Mouse (Mus musculus) embryonic facial prominence, embryonic 11.5 days (tissue): ENCODE data around the gene Rnasel. TPM values are rescaled to one million over a fixed set of nuclear protein-coding genes. Genes with fewer than 3 reads are reported as not detected.

Experiments used
- ATAC-seq: fragments of 200-750 bp; cut with Nextera tagmentation; replicated peaks from 2 replicates; pipeline ENCODE4 v1.8.0; 2017; ENCODE audit warnings: low read depth; ENCODE audit not compliant: insufficient number of reproducible peaks, low FRiP score, low TSS enrichment
- DNase-seq: peaks from one replicate; pipeline ENCODE4 v3.0.0-alpha.2; 2015; ENCODE audit warnings: low spot score
- H3K27ac ChIP-seq: fragments of 300-500 bp; sonication (generic); replicated peaks from 2 replicates; pipeline ENCODE4 v1.5.1; 2014; ENCODE audit warnings: mild to moderate bottlenecking, low read depth, low read length, control low read depth
- H3K27me3 ChIP-seq: fragments of 300-500 bp; sonication (generic); 2 replicates; pipeline ENCODE4 v1.6.1; 2014; ENCODE audit warnings: mild to moderate bottlenecking, low read length, moderate library complexity, mixed read lengths; ENCODE audit not compliant: control insufficient read depth, insufficient read depth
- H3K36me3 ChIP-seq: fragments of 300-500 bp; sonication (generic); replicated peaks from 2 replicates; pipeline ENCODE4 v1.6.1; 2014; ENCODE audit warnings: low read depth, mild to moderate bottlenecking, low read length, moderate library complexity, mixed read lengths; ENCODE audit not compliant: control insufficient read depth, insufficient read depth
- H3K4me1 ChIP-seq: fragments of 300-500 bp; sonication (generic); 2 replicates; pipeline ENCODE4 v1.6.1; 2014; ENCODE audit warnings: low read length, mixed read lengths; ENCODE audit not compliant: control insufficient read depth, insufficient read depth
- H3K4me2 ChIP-seq: fragments of 300-500 bp; sonication (generic); 2 replicates; pipeline ENCODE4 v1.6.1; 2014; ENCODE audit warnings: low read depth, mild to moderate bottlenecking, control low read depth, low read length, moderate library complexity
- H3K4me3 ChIP-seq: fragments of 300-500 bp; sonication (generic); 2 replicates; pipeline ENCODE4 v1.5.1; 2014; ENCODE audit warnings: low read depth, low read length, control low read depth
- H3K9ac ChIP-seq: fragments of 300-500 bp; sonication (generic); replicated peaks from 2 replicates; pipeline ENCODE4 v1.6.1; 2014; ENCODE audit warnings: mild to moderate bottlenecking, control low read depth, low read length
- H3K9me3 ChIP-seq: fragments of 300-500 bp; sonication (generic); replicated peaks from 2 replicates; pipeline ENCODE4 v1.6.1; 2016; ENCODE audit warnings: mild to moderate bottlenecking, low read length, inconsistent platforms, mixed read lengths; ENCODE audit not compliant: control insufficient read depth
- WGBS: fragments of 180-500 bp; shearing (Covaris S2); extraction: QIAGEN DNeasy Blood & Tissue Kit; methylation state at CpG from one replicate; pipeline ENCODE4 v1.1.7; 2014; 5-methylcytosine and 5-hydroxymethylcytosine counted together
- polyA plus RNA-seq: library from polyadenylated mRNA; unstranded; fragments of >200 nt; fragmentation: Nextera tagmentation; extraction: Ambion mirVana; gene quantifications from 2 replicates; pipeline ENCODE4 v1.2.1, GENCODE M21; 2014

The Rnasel gene
- polyA plus RNA-seq, 1 experiment from 2014 or later: 15.0 TPM

DNA sequence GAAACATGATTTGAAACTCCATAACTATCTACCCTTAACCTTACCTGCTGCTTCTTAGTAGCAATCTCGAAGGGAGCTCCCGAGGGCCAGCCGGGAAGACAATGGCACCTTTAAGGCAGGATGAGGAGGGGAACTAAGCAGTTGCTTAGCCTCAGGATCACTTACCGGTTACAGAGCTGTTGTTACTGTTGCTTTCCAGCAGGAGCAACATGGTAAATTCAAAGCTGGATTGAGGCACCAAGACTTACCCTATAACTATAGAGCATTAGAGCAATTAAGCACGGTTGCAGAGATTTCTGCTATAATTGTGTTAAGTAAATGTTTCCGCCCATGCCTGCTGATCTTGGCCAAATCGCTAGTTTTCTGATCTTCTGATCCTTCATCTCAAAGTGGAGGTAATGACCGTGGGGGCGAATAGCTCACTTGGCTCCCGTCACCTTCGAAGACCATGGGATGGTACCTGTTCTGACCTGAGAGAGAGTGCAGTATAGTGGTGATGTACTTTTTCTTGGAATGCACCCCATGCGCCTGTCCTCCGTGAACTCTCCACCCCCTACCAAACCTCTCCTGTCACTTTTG lies 9.7 kb upstream of the Rnasel start:
- Histone ChIP-seq H3K27me3 (peaks cover 6% of the 10 kb centered on the region), H3K9ac (no peak overlapping the region), H3K4me3 (peak overlapping the region; percentile 39), H3K36me3 (no peaks in the 10 kb centered on the region), H3K4me2 (peak overlapping the region; percentile 64), H3K27ac (no peak overlapping the region), H3K9me3 (no peaks in the 10 kb centered on the region), H3K4me1 (no peaks in the 10 kb centered on the region; the same call in 1 of the 2 replicates)
- DNase-seq (peak; percentile 2), ATAC-seq (no peak)
- WGBS: 13% methylated on average over 13 of the region's 13 CpGs

DNA sequence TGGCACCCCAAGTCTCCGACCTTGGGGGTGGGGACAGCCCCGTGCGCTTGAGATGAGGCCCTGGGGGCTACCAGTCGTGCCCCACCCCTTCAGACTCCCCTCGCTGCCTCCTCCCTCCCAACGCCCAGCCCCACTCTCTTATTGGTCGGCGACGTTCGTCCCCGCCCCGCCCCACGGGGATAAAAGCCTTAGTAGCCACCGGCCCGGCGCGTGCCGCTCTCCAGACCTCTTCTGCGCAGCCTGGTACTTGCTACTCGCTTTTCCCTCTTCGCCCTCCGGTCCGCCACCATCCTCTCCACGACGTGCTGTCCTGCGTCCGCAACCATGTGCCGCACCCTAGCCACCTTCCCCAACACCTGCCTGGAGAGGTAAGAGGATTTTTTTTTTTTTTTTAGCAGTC lies 9.1 kb upstream of the Rnasel start, which contains the start of gene Rgs16:
Rgs16 (plus strand) TSS at position 205 of the 400 bp plus-strand sequence.
- Histone ChIP-seq H3K27ac (no peak within 1 kb of the TSS), H3K9ac (peak within 1 kb of the TSS; percentile 41), H3K4me1 (no peaks in the 10 kb centered on the region; the same call in 1 of the 2 replicates), H3K4me3 (peak within 1 kb of the TSS; percentile 39), H3K9me3 (no peaks in the 10 kb centered on the region), H3K36me3 (no peaks in the 10 kb centered on the region), H3K4me2 (peak within 1 kb of the TSS; percentile 64), H3K27me3 (peaks cover 6% of the 10 kb centered on the region)
- WGBS: under 1% methylated on average over 27 of the region's 28 CpGs
- ATAC-seq (peak; percentile 63), DNase-seq (peak; percentile 85)

DNA sequence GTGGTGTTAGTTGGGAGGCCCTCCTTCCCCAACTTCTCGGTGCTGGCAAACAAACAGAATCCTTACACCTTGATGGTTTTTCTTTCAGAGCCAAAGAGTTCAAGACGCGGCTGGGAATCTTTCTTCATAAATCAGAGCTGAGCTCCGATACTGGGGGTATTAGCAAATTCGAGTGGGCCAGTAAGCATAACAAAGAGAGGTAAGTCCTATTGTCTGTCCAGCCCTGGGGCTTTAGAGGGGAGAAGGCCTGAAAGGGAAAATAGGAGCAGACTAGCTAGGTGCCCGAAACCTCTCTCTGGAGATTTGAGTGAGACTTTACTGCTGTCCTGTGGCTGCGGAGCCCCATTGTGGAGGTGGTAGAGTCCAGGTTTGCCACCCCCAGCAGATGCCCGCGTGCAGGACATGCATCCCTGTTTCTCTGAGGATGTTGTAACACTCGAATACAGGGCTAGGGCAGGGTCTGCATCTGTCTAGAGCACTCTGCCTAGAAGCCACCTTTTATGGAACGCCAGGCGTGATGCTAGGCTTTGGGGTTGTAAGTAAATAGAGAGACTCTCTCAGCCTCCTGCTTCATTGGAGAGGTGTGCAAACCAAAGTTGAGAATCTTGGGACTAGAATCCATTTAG lies 8.3 kb upstream of the Rnasel start:
- H3K4me3 ChIP-seq: peak overlapping the region; percentile 39
- no peaks in the 10 kb centered on the region; the same call in 1 of the 2 replicates for H3K4me1 ChIP-seq
- H3K27me3 ChIP-seq: peaks cover 6% of the 10 kb centered on the region
- 25% methylated on average over 12 of the region's 12 CpGs for WGBS
- H3K36me3 ChIP-seq: no peaks in the 10 kb centered on the region
- no peaks in the 10 kb centered on the region for H3K9me3 ChIP-seq
- no peak overlapping the region for H3K27ac ChIP-seq
- no peak for DNase-seq
- H3K9ac ChIP-seq: peak overlapping the region; percentile 41; the same call in 1 of the 2 replicates
- no peak for ATAC-seq
- peak overlapping the region; percentile 64 for H3K4me2 ChIP-seq

DNA sequence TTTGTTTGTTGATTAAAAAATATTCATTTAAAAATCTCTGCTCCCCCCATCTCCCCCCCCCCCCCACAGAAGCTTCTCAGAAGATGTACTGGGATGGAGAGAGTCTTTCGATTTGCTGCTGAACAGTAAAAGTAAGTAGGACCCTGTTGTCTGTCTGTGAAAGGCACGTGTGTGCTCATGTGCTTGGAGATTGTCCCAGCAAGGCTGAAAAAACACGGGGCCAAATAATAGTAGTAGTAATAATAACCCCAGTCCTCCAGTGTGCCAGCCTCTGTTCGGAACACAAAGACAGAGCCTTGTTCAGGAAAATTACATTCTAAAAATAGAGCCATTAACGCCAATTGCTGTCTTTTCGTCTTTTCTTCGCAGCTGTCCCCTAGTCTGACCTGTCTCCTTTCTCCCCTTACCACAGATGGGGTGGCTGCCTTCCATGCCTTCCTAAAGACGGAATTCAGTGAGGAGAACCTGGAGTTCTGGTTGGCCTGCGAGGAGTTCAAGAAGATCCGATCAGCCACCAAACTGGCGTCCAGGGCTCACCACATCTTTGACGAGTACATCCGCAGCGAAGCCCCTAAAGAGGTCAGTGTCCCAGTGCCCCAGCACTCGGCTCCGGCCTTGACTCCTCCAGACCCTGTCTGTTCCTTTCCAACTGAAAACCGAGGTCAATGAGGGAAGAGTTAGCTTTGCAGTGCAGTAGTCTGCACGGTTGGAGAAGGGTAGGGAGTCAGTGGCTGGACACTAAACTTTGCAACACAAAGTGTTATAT lies 7.5 kb upstream of the Rnasel start:
- H3K4me1 ChIP-seq: no peaks in the 10 kb centered on the region; the same call in 1 of the 2 replicates
- peak overlapping the region; percentile 11; the same call in 1 of the 2 replicates for H3K4me2 ChIP-seq
- peaks cover 6% of the 10 kb centered on the region for H3K27me3 ChIP-seq
- no peak for ATAC-seq
- 48% methylated on average over 18 of the region's 18 CpGs for WGBS
- H3K9me3 ChIP-seq: no peaks in the 10 kb centered on the region
- H3K36me3 ChIP-seq: no peaks in the 10 kb centered on the region
- DNase-seq: no peak
- no peak overlapping the region for H3K27ac ChIP-seq
- H3K9ac ChIP-seq: no peak overlapping the region; the same call in 1 of the 2 replicates
- H3K4me3 ChIP-seq: peak overlapping the region; percentile 39; the same call in 1 of the 2 replicates

DNA sequence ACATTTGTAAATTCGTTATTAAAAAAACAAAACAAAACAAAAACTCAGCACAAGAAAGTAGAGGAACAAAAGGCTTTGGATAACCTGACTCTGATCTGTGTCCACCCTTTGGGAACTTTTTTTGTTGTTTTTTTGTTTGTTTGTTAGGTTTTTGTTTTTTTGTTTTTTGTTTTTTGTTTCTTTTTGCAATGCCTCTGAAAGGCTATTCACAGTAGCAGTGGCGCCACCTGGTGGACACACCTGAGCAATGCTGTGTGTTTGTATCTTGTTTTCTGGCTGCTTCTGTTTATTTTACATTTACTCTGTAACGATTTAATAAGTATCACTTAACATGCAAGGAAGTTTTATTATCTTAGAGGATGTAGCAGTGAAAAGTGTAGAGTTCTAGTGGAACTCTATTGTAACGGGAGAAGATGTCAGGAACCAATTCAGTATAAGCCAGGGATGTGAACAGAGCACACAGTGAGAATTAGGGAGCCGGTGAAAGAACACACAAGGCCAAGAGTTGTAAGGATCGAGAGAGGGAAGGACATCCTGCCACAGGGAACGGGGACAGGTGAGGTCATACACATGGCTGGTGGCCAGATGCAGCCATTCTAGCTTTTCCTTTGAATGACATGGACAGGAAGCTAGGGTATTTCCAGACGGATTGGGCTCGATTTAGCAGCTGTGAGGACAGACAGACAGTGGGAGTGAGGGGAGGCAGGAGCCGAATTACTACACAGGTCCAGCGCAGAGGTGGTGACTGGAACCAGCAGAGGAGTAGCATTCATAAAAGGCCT lies 6.7 kb upstream of the Rnasel start:
- peak; percentile 82 for DNase-seq

DNA sequence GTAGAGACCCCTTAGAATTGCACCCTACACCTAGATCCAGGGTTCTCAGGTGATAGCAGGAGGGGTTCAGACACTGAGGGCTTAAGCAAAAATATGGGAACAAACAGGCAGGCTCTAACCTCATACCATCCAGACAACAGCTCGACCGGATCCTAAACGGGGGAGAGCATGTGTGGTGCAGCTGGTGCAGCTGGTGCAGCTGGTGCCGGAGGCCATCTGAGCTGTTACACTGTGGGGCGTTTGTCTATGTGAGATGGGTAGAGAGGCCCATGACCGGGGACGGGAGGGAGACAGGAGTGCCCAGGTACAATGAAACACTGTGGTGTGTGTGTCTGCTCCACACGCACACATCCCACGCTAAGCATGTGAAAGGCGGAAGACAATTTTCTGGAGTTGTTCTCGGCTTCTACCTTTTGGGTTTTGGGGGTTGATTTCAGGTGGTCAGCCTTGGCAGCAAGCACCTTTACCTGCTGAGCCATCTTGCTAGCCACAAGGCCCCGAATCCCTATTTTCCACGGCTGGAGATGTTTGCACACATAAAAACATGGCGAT lies 3.0 kb upstream of the Rnasel start:
- no peak for DNase-seq
- Histone ChIP-seq H3K9me3 (no peaks in the 10 kb centered on the region), H3K4me1 (no peaks in the 10 kb centered on the region), H3K4me2 (no peak overlapping the region), H3K4me3 (no peak overlapping the region), H3K36me3 (no peaks in the 10 kb centered on the region), H3K27ac (no peak overlapping the region), H3K27me3 (no peaks in the 10 kb centered on the region), H3K9ac (no peak overlapping the region)
- no peak; the same call in 1 of the 2 replicates for ATAC-seq
- 76% methylated on average over 14 of the region's 14 CpGs for WGBS

More for the DNA sequence above, 6.7 kb upstream of the Rnasel start:
- peaks cover 6% of the 10 kb centered on the region for H3K27me3 ChIP-seq
- H3K36me3 ChIP-seq: no peaks in the 10 kb centered on the region
- H3K27ac ChIP-seq: no peak overlapping the region
- 55% methylated on average over 11 of the region's 11 CpGs for WGBS
- H3K9ac ChIP-seq: no peak overlapping the region
- no peaks in the 10 kb centered on the region for H3K9me3 ChIP-seq
- no peak for ATAC-seq
- H3K4me2 ChIP-seq: no peak overlapping the region
- H3K4me1 ChIP-seq: no peaks in the 10 kb centered on the region; the same call in 1 of the 2 replicates
- H3K4me3 ChIP-seq: no peak overlapping the region

DNA sequence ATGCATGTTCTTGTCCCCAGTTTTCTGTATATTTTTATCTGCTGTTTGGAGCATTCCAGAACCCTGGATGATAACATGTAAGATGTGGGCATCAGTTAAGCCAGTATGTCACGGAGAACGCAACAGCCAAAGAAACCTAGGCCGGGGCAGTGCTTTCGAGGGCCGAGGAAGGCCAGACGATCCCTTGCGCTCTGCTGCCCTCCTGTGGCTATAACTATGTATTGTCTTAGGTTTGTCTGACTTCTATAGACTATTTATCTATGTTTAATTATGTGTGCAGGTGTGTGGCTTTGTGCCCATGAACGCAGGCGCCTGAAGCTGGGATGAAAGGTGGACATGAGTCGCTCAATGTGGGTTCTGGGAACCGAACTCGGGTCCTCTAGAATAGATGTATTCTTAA lies 2.5 kb upstream of the Rnasel start:
- no peaks in the 10 kb centered on the region for H3K4me1 ChIP-seq
- H3K4me2 ChIP-seq: no peak overlapping the region
- no peak overlapping the region for H3K9ac ChIP-seq

More for the DNA sequence above, 2.5 kb upstream of the Rnasel start:
- DNase-seq (peak; percentile 89), ATAC-seq (0 out of 2 replicates have a peak, but pooled peaks have one; percentile 22)
- 4% methylated on average over 12 of the region's 12 CpGs for WGBS
- no peaks in the 10 kb centered on the region for H3K9me3 ChIP-seq
- H3K27me3 ChIP-seq: no peaks in the 10 kb centered on the region
- H3K27ac ChIP-seq: no peak overlapping the region
- H3K36me3 ChIP-seq: no peaks in the 10 kb centered on the region
- H3K4me3 ChIP-seq: no peak overlapping the region
